ENCODE assay signal across 18 mouse cellular contexts in genomic region chr17:63676791-63677190, GRCm38 (mm10).
"Had no signal": no experiment of that assay in that cellular context is flagged by ENCODE, and none has a peak within 500 bp of the region (broad histone marks: within the 10 kb centered on the region; RNA-seq: fewer than 3 reads in every experiment).

No protein-coding gene starts in this region.

- H3K4me2 ChIP-seq: lung, embryonic 14.5 days; midbrain, embryonic 13.5 days; neural tube, embryonic 13.5 days; neural tube, embryonic 15.5 days had no signal

- H3K9me3 ChIP-seq: midbrain, embryonic 10.5 days; midbrain, embryonic 13.5 days; neural tube, embryonic 13.5 days; neural tube, embryonic 15.5 days had no signal

- H3K36me3 ChIP-seq: midbrain, embryonic 10.5 days; midbrain, embryonic 13.5 days; neural tube, embryonic 13.5 days; neural tube, embryonic 15.5 days had no signal

- ATAC-seq: midbrain, embryonic 13.5 days; midbrain, embryonic 16.5 days had no signal

- H3K9ac ChIP-seq: lung, embryonic 14.5 days; midbrain, embryonic 13.5 days; neural tube, embryonic 13.5 days; neural tube, embryonic 15.5 days had no signal

- H3K27me3 ChIP-seq: midbrain, embryonic 13.5 days; neural tube, embryonic 13.5 days; neural tube, embryonic 15.5 days had no signal

- H3K4me1 ChIP-seq: midbrain, embryonic 10.5 days; midbrain, embryonic 13.5 days; neural tube, embryonic 13.5 days had no signal

- DNase-seq: lung, adult 18-20 months; lung, embryonic 14.5 days; lung, postnatal 10 days; lung, postnatal 4 days; retina, postnatal 1 day; right cerebral cortex, adult 18-20 months; right cerebral cortex, postnatal 25 days; right cerebral cortex, postnatal 4 days; spleen, adult 18-20 months; thymus, adult 18-20 months; thymus, postnatal 14 days; thymus, postnatal 36 days had no signal

- H3K27ac ChIP-seq: midbrain, embryonic 10.5 days; midbrain, embryonic 13.5 days; neural tube, embryonic 13.5 days; neural tube, embryonic 15.5 days had no signal

- H3K4me3 ChIP-seq: midbrain, embryonic 10.5 days; midbrain, embryonic 13.5 days; myocyte; neural tube, embryonic 13.5 days; neural tube, embryonic 15.5 days had no signal
